Mouse (Mus musculus) 3134 (cell line): ENCODE results near the gene Susd6.

ENCODE experiments used
- DNase-seq: peaks from one replicate; pipeline ENCODE4 v3.0.0-alpha.2; 2011; ENCODE audit warnings: low spot score; ENCODE audit not compliant: insufficient read length; ENCODE audit errors: extremely low read depth

The Susd6 gene

DNA sequence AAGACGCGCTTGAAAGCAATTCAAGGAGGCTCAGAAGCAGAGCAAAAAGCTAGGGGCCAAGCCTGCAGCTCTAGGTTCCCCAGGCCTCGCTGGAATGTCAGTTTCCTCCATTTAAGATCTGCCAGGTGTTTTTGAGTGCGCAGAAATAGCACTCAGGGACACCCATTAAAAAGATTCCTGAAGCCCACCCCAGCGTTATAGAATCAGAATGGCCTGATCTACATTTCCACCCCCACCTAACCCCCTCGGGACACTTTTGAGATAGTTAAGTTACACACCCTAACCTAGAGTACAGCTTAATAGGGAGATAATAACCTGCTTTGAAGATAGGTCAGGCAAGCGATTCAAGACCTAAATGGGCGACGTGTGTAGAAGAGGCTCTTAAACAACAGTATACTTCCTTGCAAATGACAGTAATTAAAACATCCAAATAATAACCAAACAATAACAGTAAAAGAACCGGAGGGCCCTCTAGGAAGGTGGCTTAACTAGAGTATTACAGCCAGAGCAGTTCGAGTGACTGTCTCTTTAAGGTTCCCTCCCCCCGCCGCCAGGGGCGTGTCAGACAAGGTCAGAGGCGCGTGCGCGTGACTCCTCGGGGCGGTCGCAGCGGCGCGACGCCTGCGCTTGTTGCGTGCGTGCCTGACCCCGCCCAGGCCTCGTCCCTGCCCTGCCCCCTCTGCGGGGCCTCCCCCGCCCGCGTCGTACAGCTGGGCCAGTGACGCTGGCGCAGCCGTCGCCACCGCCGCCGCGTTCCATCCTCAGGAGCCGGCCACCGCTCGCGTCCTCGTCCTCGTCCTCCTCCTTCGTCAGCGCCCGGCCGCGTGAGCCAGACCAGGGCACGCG, at the start of gene Susd6:
Gene Susd6 (plus strand): TSS at position 662 of the 846 bp plus-strand sequence.
- peak; percentile 97 for DNase-seq

DNA sequence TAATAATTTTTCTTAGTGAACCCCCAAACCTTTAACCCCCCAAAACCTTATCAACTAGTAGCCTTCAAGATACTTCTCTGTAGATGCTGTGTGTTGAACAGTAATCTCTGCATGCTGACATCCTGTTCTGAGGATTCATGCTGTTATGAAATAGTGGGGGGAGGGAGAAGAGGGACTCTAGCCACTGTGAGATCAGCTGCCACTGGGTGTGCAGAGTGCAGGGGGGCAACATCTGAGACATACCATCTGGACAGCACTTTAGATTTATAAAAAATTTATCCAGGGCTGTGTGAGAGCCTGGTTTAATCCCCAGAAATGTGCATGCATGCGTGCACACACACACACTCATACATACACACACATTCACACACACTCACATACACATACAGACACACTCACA, 45.7 kb upstream of the Susd6 start:
- DNase-seq = no peak

DNA sequence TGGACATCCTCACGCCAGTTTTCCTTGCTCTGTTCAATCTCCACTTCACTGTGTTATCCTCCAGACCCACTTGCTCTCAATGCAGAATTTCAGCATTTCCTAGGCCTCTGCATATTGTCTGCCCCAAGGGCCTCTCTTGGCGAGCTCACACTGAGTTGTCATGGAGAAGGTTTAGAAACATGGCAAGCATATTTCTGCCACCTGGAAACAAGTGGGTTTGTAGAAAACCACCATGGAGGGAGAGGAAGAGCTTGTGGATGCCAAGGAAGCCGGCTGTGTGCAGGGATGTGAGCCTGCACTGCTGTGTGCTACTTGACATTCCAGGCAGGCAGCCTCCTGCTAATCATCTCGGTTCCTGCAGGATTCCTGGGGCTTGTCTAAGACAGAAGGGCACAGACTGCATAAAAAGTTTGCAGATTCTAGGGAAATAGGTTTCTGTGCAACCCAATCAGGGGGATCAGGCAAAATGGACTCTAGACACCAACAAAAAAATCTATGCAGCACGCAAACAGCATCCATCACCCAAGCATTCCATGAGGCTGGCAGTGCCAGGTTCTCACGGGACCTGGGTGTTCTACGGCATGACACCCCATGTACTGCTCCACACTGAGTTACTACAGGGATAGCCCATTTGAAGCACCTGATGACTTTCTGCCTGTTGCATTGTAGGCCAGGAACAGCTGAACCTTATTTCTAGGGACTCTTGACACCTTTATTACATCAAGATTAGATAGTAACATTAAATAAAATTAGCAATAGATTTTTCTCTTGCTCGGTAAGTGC, 44.1 kb upstream of the Susd6 start:
- DNase-seq = no peak

DNA sequence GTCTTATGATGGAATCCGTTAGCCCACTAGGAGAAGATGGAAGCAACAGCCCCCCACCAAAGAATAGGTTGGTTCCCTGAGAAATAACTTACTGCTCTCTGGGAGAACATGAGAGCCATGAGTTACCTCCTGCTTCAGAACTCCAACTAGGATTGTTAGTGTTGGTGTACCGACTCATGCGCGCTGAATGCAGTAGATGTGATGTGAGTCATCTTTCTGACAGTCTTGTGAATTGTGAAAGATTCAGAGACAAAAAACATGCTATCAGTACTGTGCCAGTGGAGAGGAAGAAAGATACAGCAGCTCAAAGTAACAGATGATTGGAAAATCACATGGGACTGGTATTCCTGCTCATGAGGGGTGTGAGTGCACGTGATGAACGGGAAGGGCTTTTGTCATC, 38.8 kb upstream of the Susd6 start:
- DNase-seq = no peak

DNA sequence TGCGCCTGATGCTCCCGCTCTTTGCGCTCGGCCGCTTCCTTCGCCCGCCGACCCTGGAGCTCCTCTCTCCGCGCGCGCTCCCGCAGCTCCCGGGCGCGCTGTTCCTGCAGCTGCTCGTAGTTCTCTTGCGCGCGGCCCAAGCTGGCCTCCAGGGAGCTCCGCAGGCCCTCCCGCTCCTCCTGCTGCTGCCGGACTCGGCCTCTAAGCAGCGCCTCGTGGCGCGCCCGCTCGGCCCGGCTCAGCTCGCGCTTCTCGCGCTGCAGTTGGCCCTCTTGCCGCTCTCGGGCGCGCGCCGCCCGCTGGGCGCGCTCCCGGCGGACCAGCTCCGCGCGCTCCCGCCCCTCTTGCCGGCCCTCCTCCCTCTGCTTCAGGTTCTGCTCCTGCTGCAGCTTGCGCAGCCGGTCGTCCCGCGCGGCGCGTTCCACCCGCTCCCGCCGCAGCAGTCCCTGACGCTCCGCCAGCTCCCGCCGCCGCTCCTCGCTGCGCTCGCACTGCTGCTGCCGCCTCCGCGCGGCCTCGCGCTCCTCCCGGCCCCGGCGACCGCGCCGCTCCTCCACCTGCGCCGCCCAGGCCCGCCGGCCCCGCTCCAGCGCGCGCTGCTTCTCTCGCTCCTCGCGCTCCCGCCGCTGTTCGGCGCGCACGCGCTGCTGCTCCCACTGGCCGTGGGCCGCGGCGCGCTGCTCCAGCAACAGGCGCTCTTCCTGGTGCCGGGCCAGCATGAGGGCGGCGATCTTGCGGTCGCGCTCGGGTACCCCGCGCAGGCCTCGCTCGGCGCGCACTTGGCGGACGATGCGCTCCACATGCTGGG, 32.4 kb upstream of the Susd6 start:
- no peak for DNase-seq

DNA sequence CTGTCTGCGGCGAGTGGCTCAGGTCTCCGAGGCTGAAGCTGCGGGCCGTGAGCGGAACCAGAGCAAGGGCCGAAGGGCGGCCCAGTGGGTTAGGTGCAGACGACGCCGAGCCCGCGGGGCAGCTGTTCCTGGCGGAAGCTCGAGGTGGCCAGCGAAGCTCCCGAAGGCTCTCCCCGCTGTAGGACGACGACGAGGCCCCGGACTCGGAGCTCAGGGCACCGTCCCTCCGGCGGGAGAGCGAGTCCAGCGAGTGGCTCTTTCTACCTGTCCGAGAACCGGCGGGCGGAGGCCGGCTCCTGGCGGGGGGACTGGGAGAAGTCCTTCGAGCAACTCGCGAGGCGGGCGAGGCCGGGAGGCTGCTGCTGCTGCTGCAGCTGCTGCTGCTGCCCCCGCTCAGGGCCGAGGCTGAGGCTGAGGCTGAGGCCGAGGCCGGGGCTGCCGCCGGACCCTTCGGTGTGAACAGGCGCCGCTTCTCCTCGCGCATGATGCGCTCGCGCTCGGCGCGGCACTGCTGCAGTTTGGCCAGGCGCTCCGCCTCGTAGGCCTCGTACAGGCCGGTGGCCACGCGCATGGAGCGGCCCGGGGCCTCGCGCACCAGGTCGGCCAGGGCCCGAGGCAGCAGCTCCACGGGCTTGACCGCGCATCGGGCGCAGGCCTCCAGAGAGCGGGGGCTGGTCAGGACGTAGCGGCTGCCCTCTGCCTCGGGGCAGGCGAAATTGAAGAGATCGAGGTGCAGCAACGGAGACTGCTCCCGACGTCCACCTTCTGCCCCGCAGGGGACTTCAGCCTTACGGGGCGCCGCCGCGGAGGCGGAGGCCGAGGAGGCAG, 31.5 kb upstream of the Susd6 start:
- no peak for DNase-seq

DNA sequence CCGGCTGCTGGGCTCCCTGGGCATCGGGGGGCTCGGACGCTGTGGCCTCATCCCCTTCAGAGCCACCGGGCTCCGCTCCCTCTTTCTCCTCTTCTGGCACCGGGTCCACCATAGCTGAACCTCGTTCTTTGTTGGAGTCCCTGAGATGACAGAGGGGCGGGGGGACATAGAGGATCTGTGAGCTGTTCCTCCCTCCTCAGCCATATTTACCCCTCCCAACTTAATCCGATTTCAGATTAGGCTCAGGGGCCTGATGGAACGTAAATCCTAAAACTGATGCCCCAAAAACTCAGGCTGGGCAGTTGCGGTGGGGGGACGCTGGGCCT, 31.0 kb upstream of the Susd6 start:
- no peak for DNase-seq

DNA sequence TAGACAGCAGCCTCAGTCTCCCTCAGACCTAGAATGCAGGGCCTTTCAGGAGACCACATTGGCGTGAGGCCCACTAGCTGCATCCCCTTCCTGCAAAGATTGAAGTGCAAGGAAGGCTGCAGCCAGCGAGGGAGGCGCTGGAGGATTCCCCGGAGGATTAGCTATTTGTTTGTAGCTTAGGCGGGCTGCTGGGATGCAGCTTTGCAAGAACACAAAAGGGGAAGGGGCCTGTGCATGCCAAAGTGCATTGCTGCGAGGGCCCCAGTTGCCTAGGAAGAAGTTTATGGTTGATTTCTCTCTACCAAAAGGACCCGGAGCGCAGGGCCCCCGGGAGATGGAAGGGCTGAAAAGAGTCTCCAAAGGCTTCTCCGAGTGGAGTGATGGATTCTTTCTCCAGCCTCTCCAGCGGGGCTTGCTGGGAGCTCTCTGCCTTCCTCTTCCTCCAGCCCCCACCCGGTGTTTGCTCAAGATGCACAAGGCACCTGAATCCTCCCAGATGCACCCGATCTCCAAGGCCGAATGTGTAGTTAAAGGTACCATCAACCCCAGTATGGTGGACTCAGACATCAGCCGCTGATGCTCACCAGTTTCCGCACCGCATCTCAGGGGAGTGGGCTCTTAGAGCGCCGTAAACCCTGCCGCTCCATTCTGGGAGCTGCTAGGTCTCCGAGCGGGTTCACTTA, 30.5 kb upstream of the Susd6 start:
- no peak for DNase-seq

DNA sequence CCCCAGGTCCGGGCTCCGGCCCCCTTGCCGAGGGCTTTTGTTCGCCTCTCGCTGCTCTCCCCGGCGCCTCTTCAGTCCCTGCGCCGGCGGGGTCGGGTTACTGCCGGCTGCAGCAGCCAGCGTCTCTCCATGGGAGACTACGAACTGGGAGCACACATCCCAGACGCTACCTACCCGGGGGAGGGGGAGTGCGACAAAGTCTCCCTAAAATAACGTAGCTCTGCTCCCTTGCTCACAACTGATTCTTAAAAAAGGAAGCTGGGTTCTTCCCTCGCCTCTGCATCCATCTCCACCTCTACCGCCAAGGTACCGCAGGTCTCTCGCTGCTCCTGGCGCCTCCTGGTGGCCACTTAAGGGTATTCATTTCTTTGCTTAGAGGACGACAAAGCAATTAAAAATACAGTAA, 29.9 kb upstream of the Susd6 start, which contains the start of gene Ccdc177:
Gene Ccdc177 (minus strand): TSS at position 292 of the 406 bp plus-strand sequence.
- DNase-seq = no peak

DNA sequence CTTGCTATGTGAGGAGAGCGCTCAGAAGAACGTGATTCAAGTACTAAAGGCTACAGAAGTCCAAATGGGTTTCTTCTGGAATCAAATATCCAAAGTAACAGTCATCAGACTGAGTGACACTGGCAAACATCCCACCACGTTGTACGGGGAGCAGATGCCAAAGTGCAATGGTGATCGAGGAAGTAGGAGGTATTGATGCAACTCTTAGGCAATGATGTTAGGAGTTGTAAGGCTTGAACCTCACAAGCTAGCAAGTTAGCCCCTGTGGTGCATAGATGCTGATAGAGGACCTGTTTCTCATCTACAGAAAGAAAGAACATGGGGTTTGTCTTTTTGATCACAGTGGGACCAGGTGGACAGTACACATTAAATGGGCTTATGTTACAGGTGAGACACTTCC, 27.3 kb upstream of the Susd6 start:
- DNase-seq = no peak

DNA sequence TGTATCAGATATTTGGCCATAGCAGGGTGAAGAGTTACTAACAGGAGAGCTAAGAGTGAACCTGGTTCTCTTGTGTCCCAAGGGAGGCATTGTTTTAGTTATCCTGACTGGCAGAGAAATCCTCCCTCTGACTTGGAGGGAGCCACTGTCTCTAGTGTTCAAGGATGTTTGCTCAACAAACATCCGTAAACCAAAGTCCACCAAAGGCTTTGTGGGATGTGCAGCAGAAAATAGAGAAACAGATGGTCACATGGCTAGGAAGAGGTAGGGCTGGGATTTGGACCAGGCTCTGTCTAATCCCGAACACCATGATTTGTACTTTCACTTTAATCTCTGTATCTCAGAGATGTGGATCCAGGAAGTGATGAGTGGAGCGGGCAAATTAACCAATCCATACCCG, 26.2 kb upstream of the Susd6 start:
- DNase-seq = no peak

DNA sequence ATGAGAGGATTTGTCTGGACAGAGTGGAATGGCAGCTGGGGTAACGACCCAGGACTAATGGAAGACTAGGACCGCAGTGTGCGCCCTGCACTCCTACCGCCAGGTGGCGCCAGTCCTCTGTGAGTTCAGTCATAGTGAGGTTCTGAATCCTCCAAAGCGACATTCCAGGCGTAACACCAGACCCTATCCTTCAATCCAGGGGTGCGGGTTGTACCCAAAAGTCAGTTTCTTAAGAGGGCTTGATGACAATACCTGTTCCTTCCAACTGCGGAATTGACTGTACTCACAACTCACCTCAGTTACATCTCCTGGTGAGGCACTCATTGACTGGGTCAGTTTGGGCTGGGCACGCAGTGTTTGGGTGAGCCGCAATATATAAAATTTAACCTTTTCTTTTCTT, 20.6 kb upstream of the Susd6 start:
- peak; percentile 47 for DNase-seq

DNA sequence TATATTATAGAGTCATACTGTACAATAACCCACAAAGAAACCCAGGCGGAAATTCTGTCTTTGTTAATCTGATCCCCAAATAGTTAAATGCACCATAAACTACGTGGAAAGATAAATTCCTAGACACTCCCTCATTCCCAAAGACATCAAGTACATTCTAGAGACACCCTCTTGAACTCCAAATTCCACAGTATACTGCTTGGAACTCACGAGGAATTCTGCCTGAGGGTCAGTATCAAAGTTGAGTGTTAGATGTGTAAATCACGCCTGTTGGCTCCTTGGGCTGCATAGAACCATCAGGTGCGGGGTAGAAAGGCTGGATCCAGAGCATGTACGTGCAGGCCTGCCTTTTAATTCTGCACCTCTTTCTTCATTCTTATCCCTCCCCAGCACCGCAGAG, 15.5 kb upstream of the Susd6 start:
- DNase-seq = no peak

DNA sequence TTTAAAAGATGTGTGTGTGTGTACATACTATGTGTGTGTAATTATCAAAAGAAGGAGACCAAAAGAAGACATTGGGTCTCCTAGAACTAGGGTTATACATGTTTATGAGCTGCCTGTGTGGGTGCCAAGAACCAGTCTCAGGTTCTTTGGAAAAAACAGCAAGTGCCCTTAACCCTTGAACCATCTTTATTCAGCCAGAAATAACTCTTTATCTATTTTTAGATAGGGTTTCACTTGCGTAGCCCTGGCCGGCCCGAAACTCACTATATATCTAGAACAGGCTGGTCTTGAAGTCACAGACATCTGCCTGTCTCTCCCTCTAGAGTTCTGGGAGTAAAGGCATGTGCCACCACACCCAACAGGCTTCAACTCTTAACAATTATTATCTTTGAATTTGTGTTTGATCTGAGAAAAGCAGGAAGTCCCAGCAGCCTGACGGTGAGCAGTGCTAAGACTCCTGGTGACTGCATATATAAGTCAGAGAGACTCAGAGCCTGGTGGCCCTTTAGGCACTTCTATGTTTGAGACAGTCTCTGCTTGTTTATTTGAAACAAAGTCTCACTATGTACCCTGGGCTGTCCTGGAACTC, 14.2 kb upstream of the Susd6 start:
- DNase-seq = no peak

DNA sequence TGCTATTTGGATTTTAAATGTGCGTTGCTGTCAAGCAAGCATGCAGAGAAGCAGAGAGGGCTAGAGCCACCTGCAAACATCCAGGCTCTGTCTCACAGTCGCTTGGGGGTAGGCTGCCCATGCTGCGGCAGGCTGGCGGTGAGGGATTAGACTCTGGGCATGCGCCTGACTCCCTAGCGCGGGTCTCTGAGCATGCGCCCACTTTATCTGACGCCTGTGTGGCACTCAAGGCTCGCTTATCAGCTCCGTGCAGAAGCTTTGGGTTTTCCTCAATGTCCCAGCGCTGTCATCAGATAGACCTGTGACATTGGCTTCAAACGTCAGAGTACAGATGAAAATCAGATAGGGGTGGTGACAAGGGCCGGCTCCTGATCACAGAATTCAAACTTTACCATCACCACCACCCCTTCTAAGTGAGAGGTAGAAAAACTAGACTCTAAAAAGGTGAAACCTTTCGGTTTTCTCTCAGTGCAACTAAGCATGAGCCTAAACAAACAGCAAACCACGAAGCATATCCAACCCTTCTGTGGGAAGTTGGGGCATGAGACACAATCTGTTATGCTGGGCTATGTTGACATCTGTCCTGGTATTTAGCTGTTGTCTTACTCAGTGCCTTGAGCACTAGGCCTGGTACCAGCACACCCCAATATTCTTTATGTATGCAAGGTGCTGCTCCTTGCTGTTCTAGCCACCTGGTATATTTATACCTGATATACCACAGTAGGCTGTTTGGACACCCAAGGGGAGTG, 11.9 kb upstream of the Susd6 start:
- no peak for DNase-seq

DNA sequence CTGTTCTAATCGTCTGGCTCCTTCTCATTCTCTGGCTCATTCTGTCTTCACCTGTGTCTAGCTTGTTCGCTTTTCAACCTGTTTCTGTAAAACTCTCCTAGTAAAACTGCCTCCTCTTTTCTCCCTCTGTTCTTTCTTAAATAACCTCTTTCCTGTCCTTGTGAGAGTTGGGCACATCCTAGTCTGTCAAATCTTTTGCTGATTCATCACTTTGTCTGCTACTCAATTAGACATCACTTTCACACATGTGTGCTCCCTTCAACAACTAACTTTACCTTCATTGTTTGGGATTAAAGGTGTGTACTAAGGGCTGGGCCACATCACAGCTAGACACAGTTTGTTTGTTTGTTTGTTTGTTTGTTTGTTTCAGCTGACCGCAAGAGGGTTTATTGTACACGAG, 10.6 kb upstream of the Susd6 start:
- DNase-seq = no peak

DNA sequence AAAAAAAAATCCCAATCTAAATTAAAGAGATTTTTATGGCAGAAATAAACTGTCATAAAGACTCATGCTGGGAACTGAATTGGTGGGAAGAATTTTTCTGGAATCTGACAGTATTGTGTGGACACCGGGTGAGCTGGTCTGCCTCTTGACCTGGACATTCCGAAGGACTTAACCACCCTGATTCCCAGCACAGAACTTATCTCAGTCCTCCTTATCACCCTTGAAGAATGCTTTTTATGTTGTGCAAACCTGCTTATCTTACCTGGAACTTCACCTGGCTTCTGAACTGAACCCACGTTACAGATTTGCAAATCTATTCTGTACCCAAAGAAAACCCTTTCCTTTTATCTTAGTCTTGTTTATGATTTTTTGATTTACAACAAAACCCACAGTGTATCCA, 8.1 kb upstream of the Susd6 start:
- no peak for DNase-seq

DNA sequence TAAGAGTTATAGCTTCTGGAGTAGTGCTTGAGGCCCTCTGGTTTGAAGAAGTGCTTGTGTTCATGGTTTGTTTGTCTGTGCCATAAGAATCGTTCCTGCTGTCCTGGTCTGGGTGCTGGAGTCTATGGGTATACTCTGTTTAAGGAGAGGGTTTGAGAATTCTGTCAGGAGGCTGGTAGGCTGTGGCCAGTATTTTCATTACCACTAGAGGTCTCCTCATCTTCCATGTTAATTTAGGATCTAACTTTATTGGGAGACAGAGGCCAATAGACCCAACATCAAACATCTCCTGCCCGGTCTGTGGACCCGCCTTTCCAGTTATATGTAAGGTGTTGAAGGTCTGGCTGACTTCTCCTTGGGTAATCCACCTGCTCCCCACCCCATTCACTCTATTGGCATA, 7.4 kb upstream of the Susd6 start:
- DNase-seq = no peak

DNA sequence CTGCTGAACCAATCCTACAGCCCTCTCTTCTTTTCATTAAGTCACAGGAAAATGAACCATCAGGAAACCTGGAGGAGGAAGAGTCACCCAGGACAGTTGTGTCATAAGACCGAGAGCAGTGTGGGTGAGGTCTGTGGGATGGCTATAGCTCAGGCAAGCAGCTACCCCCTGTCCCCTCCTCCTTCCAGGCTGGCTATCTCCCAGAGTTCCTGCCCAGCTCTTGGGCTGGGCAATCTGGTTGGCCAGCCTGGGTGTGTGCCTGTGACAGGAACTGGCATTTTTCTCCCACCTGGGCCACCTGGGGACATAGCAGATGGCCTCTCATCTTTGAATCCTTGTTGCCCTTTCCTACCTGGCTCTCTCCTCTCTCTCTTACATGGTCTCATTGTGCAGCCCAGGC, 6.4 kb upstream of the Susd6 start:
- no peak for DNase-seq
